27 mouse cellular contexts compared by ENCODE assay signal in the genomic region with DNA sequence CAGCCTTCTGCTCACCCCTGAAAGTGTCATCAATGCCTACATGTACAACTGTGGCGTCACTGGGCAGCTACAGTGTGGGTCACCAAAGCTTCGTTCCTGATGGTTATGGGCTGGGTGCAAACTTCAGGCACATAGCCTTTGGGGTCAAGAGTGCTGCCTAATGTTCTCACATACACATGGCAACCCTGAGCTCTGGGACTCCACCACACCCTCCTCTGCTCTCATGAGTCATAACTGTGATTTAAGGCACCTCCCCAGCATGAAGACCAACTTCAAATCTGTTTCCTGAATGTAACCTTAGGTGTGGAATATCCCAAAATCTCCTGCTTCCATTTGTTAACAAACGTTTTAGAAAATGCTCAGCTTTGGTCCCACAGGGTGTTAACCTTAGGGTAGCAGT.
"Had no signal": no experiment of that assay in that cellular context is flagged by ENCODE, and none has a peak within 500 bp of the region (broad histone marks: within the 10 kb centered on the region; RNA-seq: fewer than 3 reads in every experiment).

No protein-coding gene starts in this region.

- H3K9ac ChIP-seq: heart, embryonic 13.5 days; heart, embryonic 15.5 days; hindbrain, embryonic 13.5 days; hindbrain, embryonic 15.5 days; kidney, embryonic 15.5 days; limb, embryonic 12.5 days; liver, embryonic 13.5 days; liver, embryonic 15.5 days had no signal

- H3K4me3 ChIP-seq: heart, embryonic 13.5 days; heart, embryonic 15.5 days; hindbrain, embryonic 13.5 days; hindbrain, embryonic 15.5 days; kidney, embryonic 15.5 days; limb, embryonic 10.5 days; limb, embryonic 12.5 days; liver, embryonic 13.5 days; liver, embryonic 15.5 days had no signal

- DNase-seq: gastrocnemius, postnatal 14 days; gastrocnemius, postnatal 36 days; heart, adult 18-20 months; heart, postnatal 14 days; heart, postnatal 36 days; kidney, adult 11 months; kidney, adult 2 months; kidney, adult 9 months; kidney, postnatal 14 days; kidney, postnatal 36 days; layer of hippocampus, adult 9-11 months; layer of hippocampus, postnatal 36 days; liver; liver, embryonic 13.5 days had no signal

- ATAC-seq: intestine, embryonic 16.5 days had no signal

- H3K27ac ChIP-seq: heart, embryonic 13.5 days; heart, embryonic 15.5 days; hindbrain, embryonic 13.5 days; hindbrain, embryonic 15.5 days; hindbrain, postnatal 0 days; kidney, embryonic 15.5 days; kidney, postnatal 0 days; limb, embryonic 10.5 days; limb, embryonic 12.5 days; liver, embryonic 13.5 days; liver, embryonic 15.5 days had no signal

- H3K4me2 ChIP-seq: heart, embryonic 11.5 days; heart, embryonic 13.5 days; heart, embryonic 15.5 days; hindbrain, embryonic 13.5 days; hindbrain, embryonic 15.5 days; kidney, embryonic 15.5 days; limb, embryonic 12.5 days; liver, embryonic 11.5 days; liver, embryonic 13.5 days; liver, embryonic 15.5 days had no signal

- H3K9me3 ChIP-seq: heart, embryonic 13.5 days; heart, embryonic 15.5 days; hindbrain, embryonic 13.5 days; hindbrain, embryonic 15.5 days; kidney, embryonic 15.5 days; limb, embryonic 10.5 days; limb, embryonic 12.5 days; liver, embryonic 13.5 days; liver, embryonic 15.5 days had no signal

- H3K4me1 ChIP-seq: heart, embryonic 15.5 days; hindbrain, embryonic 13.5 days; hindbrain, embryonic 15.5 days; kidney, embryonic 15.5 days; limb, embryonic 10.5 days; limb, embryonic 12.5 days; liver, embryonic 15.5 days had no signal

- H3K27me3 ChIP-seq: heart, embryonic 13.5 days; heart, embryonic 15.5 days; hindbrain, embryonic 13.5 days; hindbrain, embryonic 15.5 days; kidney, embryonic 15.5 days; limb, embryonic 12.5 days; liver, embryonic 13.5 days; liver, embryonic 15.5 days had no signal
